Mouse (Mus musculus) myocyte (in vitro differentiated cells): ENCODE data around the gene Dpp4.

Experiments used
- CEBPB ChIP-seq: IDR thresholded peaks from 2 replicates; pipeline ENCODE4 v1.6.1; 2011; ENCODE audit warnings: mild to moderate bottlenecking, moderate library complexity; ENCODE audit not compliant: poor library complexity, insufficient read depth, severe bottlenecking
- E2F4 ChIP-seq: IDR thresholded peaks from one replicate; pipeline ENCODE4 v1.6.1; 2011; ENCODE audit warnings: mild to moderate bottlenecking, control low read depth, moderate library complexity; ENCODE audit not compliant: insufficient read depth
- MAX ChIP-seq: IDR thresholded peaks from one replicate; pipeline ENCODE4 v1.6.1; 2011; ENCODE audit warnings: low read depth, mild to moderate bottlenecking, control low read depth
- MYOD1 ChIP-seq, 3 experiments: IDR thresholded peaks; one replicate each; pipeline ENCODE4 v1.6.1; 2011; ENCODE audit warnings: control low read depth in 2 of 3, low read depth in 2 of 3, mild to moderate bottlenecking in 2 of 3, moderate library complexity in 1 of 3; ENCODE audit not compliant: insufficient read length in 2 of 3, control insufficient read depth in 1 of 3
- MYOG ChIP-seq, 3 experiments: IDR thresholded peaks; one replicate each; pipeline ENCODE4 v1.6.1; 2011; ENCODE audit warnings: control low read depth in 2 of 3, low read depth in 2 of 3, mild to moderate bottlenecking in 2 of 3; ENCODE audit not compliant: insufficient read length in 2 of 3, control insufficient read depth in 1 of 3, insufficient read depth in 1 of 3
- POLR2A ChIP-seq: IDR thresholded peaks from one replicate; pipeline ENCODE4 v1.6.1; 2011; ENCODE audit warnings: low read depth, mild to moderate bottlenecking, control low read depth, moderate library complexity; ENCODE audit not compliant: insufficient read length
- POLR2AphosphoS2 ChIP-seq: IDR thresholded peaks from one replicate; pipeline ENCODE4 v1.6.1; 2011; ENCODE audit warnings: low read depth, control low read depth; ENCODE audit not compliant: insufficient read length
- SRF ChIP-seq: IDR thresholded peaks from one replicate; pipeline ENCODE4 v1.6.1; 2011; ENCODE audit warnings: low read depth; ENCODE audit not compliant: control insufficient read depth, insufficient read length
- TCF12 ChIP-seq: IDR thresholded peaks from one replicate; pipeline ENCODE4 v1.6.1; 2011; ENCODE audit warnings: mild to moderate bottlenecking, control low read depth; ENCODE audit not compliant: poor library complexity, insufficient read depth, severe bottlenecking
- USF1 ChIP-seq: IDR thresholded peaks from one replicate; pipeline ENCODE4 v1.6.1; 2011; ENCODE audit warnings: low read depth, mild to moderate bottlenecking, control low read depth, moderate library complexity

GRCm38 (mm10) chr2:62458070-62458469 lies 46.0 kb upstream of the Dpp4 start:
- TF ChIP-seq POLR2A, result no peak
- no peak for TF ChIP-seq USF1
- TF ChIP-seq E2F4, result no peak
- no peak for TF ChIP-seq TCF12
- no peak for TF ChIP-seq MYOD1 (IDR thresholded peaks at IDR 0.05; ENCODE audit: control insufficient read depth in 1 of 3, insufficient read length in 2 of 3, low read depth in 2 of 3)
- TF ChIP-seq POLR2AphosphoS2, result no peak
- TF ChIP-seq MAX, result no peak
- TF ChIP-seq CEBPB, result no peak
- no peak for TF ChIP-seq MYOG (IDR thresholded peaks at IDR 0.05; ENCODE audit: control insufficient read depth in 1 of 3, insufficient read depth in 1 of 3, insufficient read length in 2 of 3, low read depth in 2 of 3)
- no peak for TF ChIP-seq SRF
